Mouse (Mus musculus): ENCODE measurements around the gene Slc39a8.

Slc39a8 gene

GRCm38 (mm10) chr3:135915941-135916340, 90.9 kb downstream of the Slc39a8 start:
- DNase-seq (ENCODE audit: low spot score in 2 of 2) = no peak

DNA sequence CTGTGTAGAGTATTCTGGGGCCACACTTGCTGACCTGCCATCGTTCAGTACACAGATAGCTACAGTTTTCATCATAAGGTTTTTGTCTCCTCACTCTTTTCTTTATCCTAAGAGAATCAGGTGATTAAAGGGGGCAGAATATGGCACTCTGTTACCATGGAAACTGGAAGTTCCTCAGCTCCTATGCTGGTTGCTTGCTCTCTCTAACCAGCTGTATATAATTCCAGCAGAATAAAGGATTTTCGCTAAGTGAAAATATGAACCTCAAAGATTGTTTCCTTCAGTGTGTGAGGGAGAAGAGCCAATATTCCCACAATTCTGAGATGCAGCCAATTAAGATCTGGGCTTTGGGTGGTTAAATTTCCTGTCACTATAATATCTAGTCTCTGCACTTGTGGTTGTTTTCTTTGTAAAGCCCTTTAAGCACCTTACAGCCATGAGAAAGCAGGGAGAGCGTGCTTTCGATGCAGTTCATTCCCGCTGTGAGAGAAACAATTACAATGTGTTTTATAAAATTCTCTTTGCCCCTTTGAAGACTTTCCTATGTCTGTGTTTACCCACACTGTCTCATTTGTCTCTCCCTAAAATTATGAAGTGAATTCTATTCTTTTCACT, 93.6 kb downstream of the Slc39a8 start:
- DNase-seq (ENCODE audit: low spot score in 2 of 2) = no peak

- DNase-seq (ENCODE audit: low spot score in 2 of 2) = no peak
Measured at GRCm38 (mm10) chr3:135919305-135919704, 94.2 kb downstream of the Slc39a8 start.

- no peak for DNase-seq (ENCODE audit: low spot score in 2 of 2)
Measured at GRCm38 (mm10) chr3:135926729-135927128, 101.7 kb downstream of the Slc39a8 start.

DNA sequence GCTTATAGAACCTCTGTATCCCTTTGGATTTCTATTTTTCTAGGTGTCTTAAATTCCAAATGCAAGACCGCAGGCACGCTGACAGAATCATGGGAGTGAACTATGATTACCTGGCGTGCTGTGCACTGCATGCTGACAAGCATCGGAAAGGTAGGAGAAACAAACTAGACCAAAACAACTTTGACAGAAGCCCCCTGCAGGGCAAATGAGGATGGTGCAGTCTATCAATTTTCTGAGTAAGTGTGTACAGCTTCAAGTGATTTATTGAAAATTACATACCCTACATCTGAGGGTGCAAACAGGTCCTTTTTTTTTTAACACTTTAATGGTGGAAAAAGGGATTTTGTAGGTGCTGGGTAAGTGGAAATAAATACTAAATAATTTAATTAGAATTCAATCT, 103.1 kb downstream of the Slc39a8 start:
- no peak for DNase-seq (ENCODE audit: low spot score in 2 of 2)

DNA sequence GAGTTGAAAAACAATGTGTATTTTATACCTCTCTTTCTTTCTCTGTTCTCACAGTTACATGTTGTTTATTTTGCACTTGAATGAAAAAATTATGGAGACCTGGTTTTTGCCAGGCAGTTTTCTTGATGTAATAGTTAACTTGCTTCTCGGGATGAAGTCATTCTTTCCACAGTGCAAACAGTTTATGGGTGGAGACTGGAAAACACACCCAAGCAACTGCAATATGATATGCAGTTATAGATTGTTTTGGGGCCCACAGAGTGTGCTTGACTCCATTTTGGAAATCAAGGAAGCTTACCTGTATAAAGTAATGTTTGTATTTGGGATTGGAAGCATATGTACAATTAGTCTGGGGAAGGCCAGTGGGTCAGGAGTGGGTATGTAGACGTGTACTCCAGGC, 112.4 kb downstream of the Slc39a8 start:
- DNase-seq (ENCODE audit: low spot score in 2 of 2) = no peak
